Mouse (Mus musculus) liver, adult 2 months (tissue): ENCODE results near the gene Dmbx1. TPM values are rescaled to one million over a fixed set of nuclear protein-coding genes. Genes with fewer than 3 reads are reported as not detected.
A peak's percentile ranks its signal among the peaks of the same experiment; 100 is the strongest.

Source experiments
- DNase-seq: peaks from one replicate; pipeline ENCODE4 v3.0.0-alpha.2; 2011; ENCODE audit warnings: low read depth, low spot score; ENCODE audit errors: extremely low read depth
- H3K27ac ChIP-seq: fragments of 200-500 bp; replicated peaks from 2 replicates; pipeline ENCODE4 v1.5.1; 2012; ENCODE audit warnings: low read depth, mild to moderate bottlenecking, control low read depth, inconsistent platforms, low read length; ENCODE audit not compliant: insufficient read depth
- H3K27me3 ChIP-seq: fragments of 200-500 bp; 2 replicates; pipeline ENCODE4 v1.6.1; 2012; ENCODE audit warnings: mild to moderate bottlenecking, moderate library complexity, low read length, inconsistent platforms; ENCODE audit not compliant: control insufficient read depth, insufficient read depth
- H3K36me3 ChIP-seq: fragments of 200-500 bp; 2 replicates; pipeline ENCODE4 v1.6.1; 2012; ENCODE audit warnings: low read length, inconsistent platforms; ENCODE audit not compliant: control insufficient read depth, insufficient read depth
- H3K4me1 ChIP-seq: fragments of 200-500 bp; 2 replicates; pipeline ENCODE4 v1.6.1; 2011; ENCODE audit warnings: low read length; ENCODE audit not compliant: control insufficient read depth, insufficient read depth
- H3K4me3 ChIP-seq: fragments of 200-500 bp; 2 replicates; pipeline ENCODE4 v1.5.1; 2011; ENCODE audit warnings: low read depth, mild to moderate bottlenecking, control low read depth, low read length, moderate library complexity; ENCODE audit not compliant: insufficient read depth
- H3K79me2 ChIP-seq: fragments of 200-500 bp; 2 replicates; pipeline ENCODE4 v1.6.1; 2012; ENCODE audit warnings: inconsistent platforms, mild to moderate bottlenecking, low read length, moderate library complexity; ENCODE audit not compliant: control insufficient read depth, insufficient read depth
- H3K9ac ChIP-seq: fragments of 200-500 bp; 2 replicates; pipeline ENCODE4 v1.6.1; 2012; ENCODE audit warnings: low read depth, mild to moderate bottlenecking, control low read depth, inconsistent platforms, low read length
- CTCF ChIP-seq: fragments of 200-500 bp; IDR thresholded peaks from 2 replicates; pipeline ENCODE4 v1.5.1; 2011; ENCODE audit warnings: low read depth, low read length, control low read depth
- POLR2A ChIP-seq: fragments of 200-500 bp; IDR thresholded peaks from 2 replicates; pipeline ENCODE4 v1.6.1; 2011; ENCODE audit warnings: low read length, control low read depth; ENCODE audit not compliant: insufficient read depth; ENCODE audit errors: extremely low read depth
- WGBS: fragments of 180-500 bp; shearing (Covaris S2); methylation state at CpG from one replicate; pipeline ENCODE4 v1.1.7; 2018; 5-methylcytosine and 5-hydroxymethylcytosine counted together
- polyA plus RNA-seq: library from polyadenylated mRNA; depleted of rRNA; stranded (reverse); fragments of >200 nt; gene quantifications from 2 replicates; pipeline ENCODE4 v1.2.3, GENCODE M21; 2012
- total RNA-seq: library from RNA; depleted of rRNA; stranded (reverse); fragments of >200 nt; gene quantifications from 2 replicates; pipeline ENCODE4 v1.2.3, GENCODE M21; 2014

Gene Dmbx1
- total and polyA plus RNA-seq, 2 experiments = not detected

GRCm38 (mm10) chr4:115954656-115955493 lies 15.1 kb upstream of the Dmbx1 start:
- DNase-seq = no peak
- TF ChIP-seq POLR2A (no peak), CTCF (no peak)
- Histone ChIP-seq H3K27ac (no peak overlapping the region), H3K27me3 (peaks cover 7% of the 10 kb centered on the region; the same call in 1 of the 2 replicates), H3K9ac (no peak overlapping the region), H3K4me3 (no peak overlapping the region), H3K4me1 (no peaks in the 10 kb centered on the region), H3K79me2 (no peaks in the 10 kb centered on the region), H3K36me3 (no peaks in the 10 kb centered on the region)
- 26% methylated on average over 18 of the region's 19 CpGs for WGBS

- H3K27ac ChIP-seq = no peak overlapping the region
- H3K9ac ChIP-seq = no peak overlapping the region
- H3K36me3 ChIP-seq = no peaks in the 10 kb centered on the region
- no peak overlapping the region for H3K4me3 ChIP-seq
- no peaks in the 10 kb centered on the region for H3K79me2 ChIP-seq
- TF ChIP-seq POLR2A = no peak
- TF ChIP-seq CTCF = no peak
- DNase-seq = no peak
- 31% methylated on average over 5 of the region's 5 CpGs for WGBS
- H3K4me1 ChIP-seq = no peaks in the 10 kb centered on the region
- peaks cover 7% of the 10 kb centered on the region; the same call in 1 of the 2 replicates for H3K27me3 ChIP-seq
These were observed 13.8 kb upstream of the Dmbx1 start for GRCm38 (mm10) chr4:115953559-115953958.

- peaks cover 7% of the 10 kb centered on the region for H3K27me3 ChIP-seq
- DNase-seq = peak; percentile 38
- H3K4me3 ChIP-seq = no peak overlapping the region
- H3K79me2 ChIP-seq = no peaks in the 10 kb centered on the region
- H3K36me3 ChIP-seq = no peaks in the 10 kb centered on the region
- TF ChIP-seq POLR2A (no peak), CTCF (peak; percentile 61)
- no peak overlapping the region for H3K9ac ChIP-seq
- H3K27ac ChIP-seq = no peak overlapping the region
- 25% methylated on average over 6 of the region's 6 CpGs for WGBS
- H3K4me1 ChIP-seq = no peaks in the 10 kb centered on the region
These were observed 13.0 kb upstream of the Dmbx1 start for GRCm38 (mm10) chr4:115952758-115953157.

GRCm38 (mm10) chr4:115943669-115944314 lies 4.1 kb upstream of the Dmbx1 start:
- Histone ChIP-seq H3K27ac (no peak overlapping the region), H3K79me2 (no peaks in the 10 kb centered on the region), H3K9ac (no peak overlapping the region), H3K4me1 (no peaks in the 10 kb centered on the region), H3K36me3 (no peaks in the 10 kb centered on the region), H3K27me3 (peaks cover 33% of the 10 kb centered on the region), H3K4me3 (no peak overlapping the region)
- DNase-seq = no peak
- no peak for TF ChIP-seq POLR2A
- TF ChIP-seq CTCF = no peak
- 5% methylated on average over 41 of the region's 41 CpGs for WGBS

GRCm38 (mm10) chr4:115941242-115941820 lies 1.6 kb upstream of the Dmbx1 start:
- 20% methylated on average over 9 of the region's 9 CpGs for WGBS
- Histone ChIP-seq H3K4me1 (peaks cover 7% of the 10 kb centered on the region), H3K36me3 (no peaks in the 10 kb centered on the region), H3K79me2 (no peaks in the 10 kb centered on the region), H3K9ac (no peak overlapping the region), H3K4me3 (no peak overlapping the region), H3K27ac (no peak overlapping the region), H3K27me3 (peaks cover 46% of the 10 kb centered on the region)
- TF ChIP-seq CTCF = no peak
- TF ChIP-seq POLR2A = no peak
- DNase-seq = no peak

- H3K4me1 ChIP-seq = peaks cover 12% of the 10 kb centered on the region
- no peaks in the 10 kb centered on the region for H3K36me3 ChIP-seq
- no peak overlapping the region for H3K27ac ChIP-seq
- H3K4me3 ChIP-seq = no peak overlapping the region
- no peak overlapping the region for H3K9ac ChIP-seq
- DNase-seq = no peak
- peaks cover 46% of the 10 kb centered on the region for H3K27me3 ChIP-seq
- 8% methylated on average over 3 of the region's 3 CpGs for WGBS
- TF ChIP-seq POLR2A (no peak), CTCF (no peak)
- H3K79me2 ChIP-seq = no peaks in the 10 kb centered on the region
These were observed 955 bp upstream of the Dmbx1 start for GRCm38 (mm10) chr4:115940681-115941080.
